Mouse (Mus musculus): ENCODE measurements around the gene Nudcd3.

Gene Nudcd3

DNA sequence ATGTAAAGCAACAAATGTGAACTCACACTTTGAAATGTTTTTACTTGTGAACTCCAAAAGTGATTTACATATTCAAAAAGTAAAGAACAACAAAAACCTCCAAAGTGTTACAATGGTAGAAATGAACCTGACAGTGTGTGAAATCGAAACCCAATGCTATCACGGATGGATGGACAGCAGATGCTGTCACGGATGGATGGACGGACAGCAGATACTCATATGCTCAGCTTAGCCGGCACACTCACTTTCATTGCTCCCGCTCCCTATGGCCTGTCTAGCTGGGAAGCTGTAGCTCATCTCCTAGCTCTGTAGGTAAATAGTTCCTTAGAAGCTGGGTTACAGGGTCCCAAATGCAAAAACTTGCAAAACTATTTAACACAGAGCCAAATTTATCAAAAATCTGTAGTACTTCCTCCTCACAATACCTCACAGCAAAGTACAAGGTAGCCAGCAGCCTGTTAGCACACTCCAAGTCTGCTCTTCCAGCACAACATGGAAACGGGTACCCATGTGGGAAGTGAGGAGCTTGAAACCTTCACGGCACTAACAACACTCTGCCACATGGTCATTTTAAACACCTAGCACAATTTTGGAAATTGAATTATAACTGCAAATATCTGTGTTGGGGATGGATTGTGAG, 22.3 kb downstream of the Nudcd3 start:
- DNase-seq (ENCODE audit: low spot score): no peak

DNA sequence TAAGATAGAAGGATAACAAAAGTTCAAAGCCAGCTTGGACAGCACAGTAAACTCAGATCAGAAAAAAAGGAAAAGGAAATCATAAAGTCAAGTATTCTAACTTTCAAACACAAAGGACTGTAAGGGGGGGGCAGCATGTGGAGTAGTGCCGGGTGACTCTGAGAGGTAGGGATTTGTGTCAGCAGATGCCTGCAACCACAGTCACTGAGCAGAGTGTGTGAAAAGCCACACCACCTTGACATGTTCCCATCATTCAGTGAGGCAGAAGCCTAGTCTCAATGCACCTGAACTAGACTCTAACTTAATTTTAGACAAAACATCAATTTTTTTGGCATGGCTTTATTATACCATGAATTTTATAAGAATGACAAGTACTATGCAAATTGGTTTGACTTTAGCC, 24.7 kb downstream of the Nudcd3 start:
- DNase-seq (ENCODE audit: low spot score): no peak

DNA sequence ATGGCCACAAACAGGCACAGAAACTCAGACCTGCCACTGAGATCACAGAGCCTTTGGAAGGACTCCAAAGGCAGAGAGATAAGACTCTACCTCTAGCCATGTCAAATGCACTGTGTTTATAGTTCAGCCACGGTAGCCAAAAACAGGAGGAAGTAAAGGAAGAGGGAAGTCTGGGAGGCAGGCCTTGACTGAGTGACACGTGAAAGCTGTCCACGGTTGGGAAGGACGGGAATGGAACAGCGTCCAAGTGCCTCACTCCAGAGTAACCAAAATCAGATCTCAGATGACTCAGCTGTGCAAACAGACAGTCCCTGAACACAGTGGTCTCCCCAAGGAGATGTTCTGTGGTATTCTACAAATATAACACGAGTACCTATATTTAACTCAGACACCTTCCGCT, 25.5 kb downstream of the Nudcd3 start:
- DNase-seq (ENCODE audit: low spot score): no peak

DNA sequence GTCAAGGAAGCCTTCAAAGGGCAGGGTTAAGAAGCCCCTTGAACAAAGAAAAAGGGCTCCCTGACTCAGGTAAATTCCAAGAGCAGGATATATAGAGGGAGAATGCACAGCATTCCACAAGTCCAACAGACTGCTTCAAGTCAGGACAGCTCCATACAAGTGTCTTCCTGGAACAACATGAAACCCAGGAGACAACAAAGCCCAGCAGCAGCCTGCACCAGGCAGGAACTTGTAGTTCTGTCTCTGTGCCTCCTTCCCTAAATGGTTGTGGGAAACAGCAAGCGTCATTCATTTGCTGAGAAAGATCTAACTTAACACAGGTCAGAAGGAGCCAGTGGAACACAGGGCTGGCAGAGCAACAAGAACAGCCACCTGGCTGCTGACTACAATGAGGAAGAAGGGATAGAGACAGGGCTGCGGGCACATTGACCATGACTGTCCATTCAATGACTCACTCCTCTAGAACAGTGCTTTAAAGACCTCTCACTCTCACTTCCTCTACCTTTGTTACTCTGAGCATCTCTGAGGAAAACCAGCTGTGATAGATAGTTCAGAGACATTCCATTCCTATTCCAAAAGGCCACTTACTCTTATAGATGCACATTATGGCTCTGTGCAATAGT, 31.1 kb downstream of the Nudcd3 start:
- no peak for DNase-seq (ENCODE audit: low spot score)

DNA sequence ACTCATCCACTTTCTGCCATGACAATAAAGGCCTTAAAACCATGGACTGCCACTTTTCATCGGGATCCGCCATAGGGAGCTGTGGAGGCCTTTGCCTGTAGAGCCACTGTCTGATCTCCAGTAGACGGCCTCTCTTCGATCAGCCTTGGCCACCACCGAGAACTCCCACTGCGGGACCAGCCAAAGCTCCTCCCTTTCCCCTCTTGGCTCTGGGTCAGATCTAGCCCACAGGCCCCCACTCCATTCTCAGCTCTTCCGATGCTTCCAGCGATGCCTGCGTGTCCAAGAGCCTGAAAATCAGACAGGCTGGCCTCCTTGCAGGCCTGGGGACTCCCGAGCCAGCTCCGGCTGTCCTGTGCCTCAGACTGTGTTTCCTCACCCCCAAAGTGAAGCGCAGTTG, 33.9 kb downstream of the Nudcd3 start:
- no peak for DNase-seq (ENCODE audit: low spot score)

DNA sequence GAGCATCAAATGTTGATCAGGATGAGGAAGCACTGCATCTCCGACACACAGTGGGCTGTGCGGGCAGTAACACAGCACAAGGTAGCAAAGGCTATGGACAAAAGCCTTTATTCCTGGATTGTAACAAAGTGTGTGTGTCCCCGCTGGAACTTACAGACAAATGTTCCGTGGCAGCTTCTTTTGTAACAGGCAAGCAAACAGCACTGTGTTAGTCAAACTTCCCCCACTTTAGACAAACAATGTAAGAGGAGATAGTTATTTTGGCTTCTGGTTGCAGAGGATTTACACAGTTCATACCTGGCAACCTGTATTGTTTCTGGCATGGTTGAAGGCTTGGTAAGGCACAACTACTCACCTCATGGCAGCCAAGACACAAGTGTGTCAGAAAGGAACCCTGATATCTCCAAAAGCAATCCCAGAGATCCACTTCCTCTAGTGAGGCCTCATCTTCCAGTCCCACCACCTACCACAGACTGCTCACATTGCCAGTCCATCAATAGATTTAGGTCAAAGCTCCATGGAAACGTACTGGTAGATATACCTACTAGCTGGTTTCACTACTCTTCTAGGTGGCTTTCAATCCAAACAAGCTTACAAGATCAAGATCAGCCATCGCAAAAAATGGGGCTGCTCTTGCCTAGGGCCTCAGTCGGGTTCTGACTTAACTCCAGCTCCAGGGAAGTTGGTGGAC, 34.7 kb downstream of the Nudcd3 start:
- no peak for DNase-seq (ENCODE audit: low spot score)

DNA sequence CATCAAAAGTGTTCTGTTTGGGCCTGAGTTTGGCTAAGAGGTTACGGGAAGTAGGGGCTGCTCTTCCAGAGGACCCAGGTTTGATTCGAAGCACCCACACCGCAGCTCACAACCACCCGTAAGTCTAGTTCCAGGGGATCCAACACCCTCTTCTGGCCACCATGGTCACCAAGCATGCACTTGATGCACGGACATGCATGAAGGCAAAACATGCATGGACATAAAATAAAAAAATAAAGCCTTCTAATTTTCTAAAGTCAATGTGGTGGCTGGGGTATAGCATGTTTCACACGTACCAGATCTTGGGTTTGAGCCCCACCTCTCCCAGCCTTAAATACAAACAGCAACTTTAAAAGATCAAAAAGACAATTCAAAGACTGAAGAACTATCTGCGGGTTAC, 35.4 kb downstream of the Nudcd3 start:
- DNase-seq (ENCODE audit: low spot score): no peak

DNA sequence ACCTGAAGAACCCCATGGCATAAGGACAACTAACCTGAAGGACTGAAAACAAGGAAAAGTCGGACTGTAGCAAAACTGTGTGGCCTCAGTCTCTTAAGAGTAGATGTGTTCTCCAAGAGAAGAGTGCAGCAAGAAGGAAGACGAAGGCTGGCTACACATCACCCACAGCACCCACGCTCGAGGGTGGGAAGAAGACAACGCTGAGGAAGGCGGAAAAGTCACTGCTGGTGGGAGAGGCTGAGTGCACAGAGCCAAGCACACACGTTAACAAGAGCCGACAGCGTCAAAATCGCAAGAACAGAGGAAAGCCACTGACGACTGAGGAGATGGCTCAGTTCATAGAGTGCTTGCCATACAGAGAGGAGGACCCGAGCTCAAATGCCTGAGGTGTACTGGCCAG, 36.5 kb downstream of the Nudcd3 start:
- no peak for DNase-seq (ENCODE audit: low spot score)

DNA sequence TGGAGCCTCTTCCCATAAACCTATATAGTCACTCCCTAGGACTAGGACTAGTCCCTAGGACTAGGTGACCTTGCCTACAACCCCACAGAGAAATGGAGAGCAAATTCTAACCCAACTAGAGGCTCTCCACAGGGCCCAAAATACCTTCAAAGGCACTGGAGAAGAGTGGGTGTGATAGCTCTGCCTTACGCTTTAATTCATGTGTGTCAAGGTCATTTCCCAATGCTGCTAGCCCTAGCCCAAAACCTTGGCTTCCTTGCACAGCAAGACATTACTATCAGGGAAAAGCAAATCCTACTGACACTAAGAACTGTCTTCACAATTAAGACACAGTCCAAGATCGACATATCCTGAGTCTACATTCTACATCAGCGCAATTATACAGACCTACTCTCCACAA, 37.2 kb downstream of the Nudcd3 start:
- no peak for DNase-seq (ENCODE audit: low spot score)

DNA sequence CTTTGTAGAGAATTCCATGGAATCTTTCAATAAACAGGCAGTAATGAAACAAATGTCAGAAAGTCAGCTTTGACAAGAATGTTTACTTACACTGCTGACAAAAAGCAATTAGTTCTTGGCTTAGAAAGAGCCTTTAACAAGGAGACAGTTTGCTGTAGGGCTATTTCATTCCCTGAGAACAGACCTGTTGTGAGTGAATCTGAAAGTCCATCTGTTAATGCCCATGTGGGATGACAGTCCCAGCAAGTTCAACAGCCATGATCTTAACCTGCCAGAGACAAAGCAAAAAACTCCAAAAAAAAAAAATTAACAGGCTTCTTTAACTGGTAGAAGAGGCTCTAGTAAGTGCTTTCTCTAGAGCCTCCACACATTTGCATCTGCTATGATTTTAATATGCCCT, 38.7 kb downstream of the Nudcd3 start:
- no peak for DNase-seq (ENCODE audit: low spot score)

DNA sequence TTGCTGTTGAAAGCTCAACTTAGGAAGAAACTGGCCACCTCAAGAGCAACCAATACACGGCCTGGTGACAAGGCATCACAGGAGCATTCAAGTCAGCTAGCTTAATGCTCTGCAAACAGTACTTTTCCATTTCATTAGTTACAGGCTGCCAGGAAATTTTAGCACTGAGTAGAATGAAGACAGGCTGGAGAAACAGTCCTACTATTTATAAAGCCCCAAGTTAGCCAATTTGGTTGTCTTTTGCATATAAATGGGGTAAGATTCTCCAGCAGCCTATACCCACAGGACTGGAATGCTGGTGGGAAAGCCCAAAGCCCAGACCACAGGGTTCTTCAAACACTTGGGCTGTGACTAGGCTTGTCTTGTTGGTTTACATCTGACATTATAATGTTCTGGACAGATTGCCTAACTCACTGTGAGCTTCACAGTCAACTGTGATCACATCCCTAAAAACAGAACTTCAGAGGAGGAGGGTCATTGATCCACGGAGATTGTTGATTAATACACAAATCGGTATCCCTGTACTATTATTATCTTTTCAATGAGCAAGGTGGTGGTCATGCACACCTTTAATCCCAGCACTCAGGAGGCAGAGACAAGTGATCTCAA, 39.4 kb downstream of the Nudcd3 start:
- DNase-seq (ENCODE audit: low spot score): no peak

DNA sequence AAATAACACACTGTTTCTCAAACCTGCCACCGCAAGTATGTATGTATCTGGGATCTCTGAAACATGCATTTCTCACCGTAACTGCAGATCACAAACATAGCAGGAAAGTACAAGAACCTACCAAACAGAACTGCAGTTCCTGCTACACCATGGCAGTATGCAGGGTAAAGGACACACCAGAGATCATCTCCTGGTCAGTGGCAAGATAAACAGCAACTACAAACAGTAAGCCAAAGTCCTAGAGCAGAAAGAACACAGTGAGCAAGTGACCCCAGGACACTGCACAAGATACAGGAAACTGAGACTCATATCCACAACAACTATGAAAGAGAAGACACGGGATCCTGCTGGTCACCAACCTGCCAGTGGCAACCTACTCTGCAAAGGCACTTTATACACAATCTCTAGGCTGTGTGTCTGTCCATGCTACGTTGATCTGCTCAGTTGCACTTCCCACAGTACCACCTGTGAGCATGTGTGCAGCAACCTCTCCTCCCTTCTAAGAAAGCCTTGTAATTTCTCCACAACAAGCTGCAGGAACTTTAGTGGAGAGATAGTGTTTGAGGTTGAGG, 40.4 kb downstream of the Nudcd3 start:
- DNase-seq (ENCODE audit: low spot score): no peak

DNA sequence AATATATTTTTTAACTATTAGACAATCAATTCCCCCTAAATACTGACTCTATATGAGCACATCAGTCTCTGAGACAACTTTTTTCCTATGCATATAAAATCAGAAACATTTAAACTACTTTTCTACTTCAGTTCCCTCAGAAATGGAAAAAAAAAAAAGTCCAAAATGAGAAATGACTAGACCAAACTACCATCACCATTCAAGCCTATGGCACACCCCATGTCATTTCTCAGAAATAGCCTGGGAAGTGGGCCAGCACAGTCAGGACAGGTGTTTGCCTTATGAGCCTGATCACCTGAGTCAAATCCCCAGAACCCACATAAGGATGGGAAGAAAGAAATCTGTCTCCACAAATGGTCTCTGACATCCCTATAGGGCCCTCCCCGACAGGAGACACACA, 41.7 kb downstream of the Nudcd3 start:
- no peak for DNase-seq (ENCODE audit: low spot score)

DNA sequence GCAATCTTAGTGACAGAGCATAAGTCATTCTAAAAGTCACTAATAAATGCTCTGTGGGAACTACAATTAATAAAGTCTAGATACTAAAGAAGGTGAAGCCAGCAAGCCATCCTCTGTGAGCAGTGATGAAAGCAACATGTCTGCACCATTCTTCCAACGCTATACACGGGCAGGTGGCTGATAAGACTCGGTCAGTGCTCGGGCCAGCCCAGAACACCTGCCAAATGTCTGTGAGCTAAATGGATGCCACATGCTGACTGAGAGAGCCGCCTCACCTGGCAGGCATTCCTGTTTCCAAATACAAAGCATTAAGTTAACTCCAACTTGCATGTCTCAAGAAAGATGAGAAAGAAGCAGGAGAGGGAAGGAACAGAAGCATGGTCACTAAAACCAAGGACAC, 43.1 kb downstream of the Nudcd3 start:
- no peak for DNase-seq (ENCODE audit: low spot score)

DNA sequence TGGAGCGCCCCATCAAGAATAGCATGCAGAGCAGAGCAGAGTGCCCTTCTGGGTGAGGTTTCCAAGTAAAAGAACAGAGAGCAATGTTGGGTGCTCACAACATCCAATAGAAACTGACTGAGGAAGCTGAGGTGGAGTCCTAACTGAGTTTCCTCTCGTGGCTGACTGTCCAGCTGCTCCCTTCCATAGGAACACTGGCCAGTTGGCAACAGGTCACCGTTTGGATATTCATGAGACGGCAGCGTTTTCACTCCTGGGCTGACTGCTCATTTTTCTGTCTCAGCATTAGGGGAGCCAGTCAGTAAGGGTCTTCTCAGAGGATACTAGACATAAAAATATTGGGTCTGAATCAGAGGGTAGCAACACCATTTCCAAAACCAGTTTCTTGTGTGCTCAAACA, 43.6 kb downstream of the Nudcd3 start:
- no peak for DNase-seq (ENCODE audit: low spot score)

DNA sequence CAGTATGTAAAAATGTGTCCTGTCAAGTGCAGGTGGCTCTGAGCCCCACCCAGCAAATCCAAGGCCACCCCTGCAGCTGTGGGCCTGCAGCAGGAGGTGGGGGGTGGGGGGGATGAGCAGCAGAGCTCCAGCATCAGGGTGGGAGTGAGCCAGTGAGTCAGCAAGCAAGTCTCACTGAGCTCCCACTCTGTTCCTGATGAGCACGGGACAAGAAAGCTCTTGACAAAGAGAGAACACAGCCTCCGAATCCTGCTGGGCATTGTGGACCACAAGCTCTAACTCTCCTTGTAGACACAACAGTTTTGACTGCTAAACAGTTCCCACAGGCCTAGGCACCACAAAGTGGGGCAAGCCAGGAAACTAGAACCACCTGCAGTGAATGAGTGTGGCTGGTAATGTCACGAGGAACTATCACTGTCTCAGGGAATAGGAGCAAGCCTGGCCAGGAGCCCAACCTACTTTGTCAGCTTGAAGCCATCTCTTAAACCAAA, 46.0 kb downstream of the Nudcd3 start:
- DNase-seq (ENCODE audit: low spot score): no peak

DNA sequence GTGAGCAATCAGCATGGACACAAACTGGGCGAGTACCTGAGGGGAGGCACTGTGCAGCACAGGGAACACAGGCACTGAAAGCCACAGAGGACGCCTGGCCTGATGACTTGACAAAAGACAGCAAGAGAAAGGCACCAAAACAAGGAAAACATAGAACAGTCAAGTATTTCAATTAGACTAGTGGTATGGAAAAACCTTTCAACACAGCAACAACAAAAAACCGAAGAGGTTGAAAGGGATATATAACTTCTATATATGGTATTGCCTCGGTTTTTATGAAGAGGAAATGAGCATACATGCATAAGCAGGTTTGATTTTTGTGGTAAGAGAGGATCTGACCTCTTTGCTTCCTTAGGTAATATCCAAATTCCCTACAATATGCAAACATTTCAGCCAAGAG, 47.4 kb downstream of the Nudcd3 start:
- DNase-seq (ENCODE audit: low spot score): no peak

DNA sequence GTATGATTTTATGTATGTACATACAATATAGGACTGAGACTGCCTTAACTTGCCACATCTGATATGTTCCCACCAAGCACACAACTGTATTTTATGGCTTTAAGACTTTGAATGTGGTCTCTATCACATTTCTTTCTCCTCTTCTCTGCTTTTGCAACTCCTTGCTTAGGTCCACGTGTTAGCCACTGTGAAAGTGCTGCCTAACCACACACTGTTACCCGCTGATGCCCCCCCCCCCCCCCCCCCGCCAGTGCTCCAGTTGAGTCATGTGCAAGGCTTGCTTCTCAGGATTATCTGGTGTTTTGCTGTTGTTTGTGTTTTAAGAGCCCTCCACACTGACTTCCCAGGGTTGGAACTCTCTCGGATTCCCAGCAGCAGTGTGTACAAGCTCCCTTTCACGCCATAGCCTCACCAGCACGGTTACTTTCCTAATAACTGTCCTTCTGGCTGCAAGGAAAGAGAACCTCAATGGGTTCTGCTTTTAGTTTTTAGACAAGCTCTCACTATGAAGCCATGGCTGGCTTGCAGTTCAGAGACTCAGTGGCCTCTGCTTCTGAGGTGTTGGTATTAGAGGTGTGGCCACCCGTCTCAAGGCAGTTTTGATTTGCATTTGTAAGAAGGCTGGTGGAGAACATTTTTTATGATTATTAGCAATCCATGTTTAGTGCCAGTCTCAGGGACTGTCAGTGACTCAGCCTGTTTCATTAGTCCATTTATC, 61.8 kb downstream of the Nudcd3 start:
- DNase-seq (ENCODE audit: low spot score): no peak

DNA sequence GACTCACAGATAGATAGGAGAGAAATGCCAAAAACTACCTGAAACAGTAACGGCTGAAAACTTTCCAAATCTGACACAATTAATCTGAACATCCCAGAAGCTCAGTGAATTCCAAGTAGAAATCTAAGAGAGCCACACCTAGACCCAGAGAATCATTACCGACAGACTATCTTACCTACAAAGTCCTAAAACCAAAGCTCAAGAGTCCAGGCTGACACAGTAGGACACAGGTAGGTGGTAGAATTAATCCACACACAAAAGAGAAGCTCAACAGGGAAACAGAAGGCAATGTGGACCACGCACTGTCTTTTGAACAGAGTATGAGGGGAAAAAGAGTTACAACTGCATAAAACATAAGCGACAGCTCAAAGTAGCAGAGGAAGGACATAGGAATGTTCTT, 67.3 kb downstream of the Nudcd3 start:
- no peak for DNase-seq (ENCODE audit: low spot score)

DNA sequence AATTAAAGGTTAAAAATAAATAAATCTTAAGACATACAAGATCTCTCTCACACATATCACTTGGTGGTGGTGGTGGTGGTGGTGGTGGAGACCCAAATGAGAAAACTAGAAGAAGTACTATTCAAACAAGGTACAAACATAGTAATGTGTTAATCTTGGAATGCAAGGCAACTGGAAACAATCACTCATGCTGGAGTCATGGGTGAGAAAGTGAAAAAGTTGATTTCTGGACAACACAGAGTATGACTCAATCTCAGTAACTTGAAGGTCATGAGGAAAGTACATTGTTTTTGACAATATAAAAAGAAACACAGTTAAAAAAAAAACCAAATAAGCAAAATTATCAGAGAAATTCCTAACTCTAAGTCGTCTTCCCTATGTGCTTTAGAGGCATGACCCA, 69.6 kb downstream of the Nudcd3 start:
- DNase-seq (ENCODE audit: low spot score): no peak

DNA sequence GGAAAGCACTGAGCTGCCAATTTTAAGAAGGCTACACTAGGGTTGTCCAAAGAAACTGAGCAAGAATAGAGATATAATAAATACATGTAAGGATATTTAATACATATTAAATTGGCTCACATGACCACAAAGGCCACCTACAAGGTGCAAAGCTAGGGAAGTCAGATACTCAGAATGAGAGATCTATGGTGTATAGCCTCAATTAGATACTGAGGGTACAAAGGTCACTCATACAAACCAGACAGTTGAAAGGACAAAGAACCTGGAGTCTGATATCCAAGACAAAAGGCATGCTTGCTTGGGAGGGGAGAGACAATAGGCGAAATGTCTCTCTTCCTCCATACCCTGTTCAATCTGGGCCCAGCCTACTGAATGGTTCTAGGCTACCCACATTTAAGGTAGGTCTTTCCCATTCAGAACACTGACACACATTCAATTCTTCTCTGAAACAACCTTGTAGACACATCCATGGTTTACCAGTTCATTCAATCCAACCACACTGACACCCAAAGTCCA, 76.6 kb downstream of the Nudcd3 start:
- DNase-seq (ENCODE audit: low spot score): no peak

DNA sequence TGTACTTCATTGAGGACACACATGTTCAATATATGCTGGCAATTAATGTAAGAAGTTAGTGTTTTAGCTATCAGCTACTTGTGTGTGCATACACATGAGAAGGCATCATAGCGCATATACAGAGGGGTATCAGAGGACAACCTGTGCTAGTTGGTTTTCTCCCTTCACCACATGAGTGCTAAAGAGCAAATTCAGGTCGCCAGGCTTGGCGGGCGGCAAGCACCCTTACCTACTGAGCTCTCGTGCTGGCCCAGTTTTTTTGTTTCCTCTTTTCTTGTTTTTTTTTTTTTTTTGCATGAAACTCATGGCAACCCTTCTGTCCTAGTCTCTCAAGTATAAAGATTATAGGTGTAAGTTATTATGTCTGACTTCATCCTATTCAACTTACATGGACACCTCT, 77.6 kb downstream of the Nudcd3 start:
- DNase-seq (ENCODE audit: low spot score): no peak
